Mouse (Mus musculus) liver, postnatal 0 days (tissue): Measurements from ENCODE around the gene Pnliprp2. TPM values are rescaled to one million over a fixed set of nuclear protein-coding genes. Genes with fewer than 3 reads are reported as not detected.

Source experiments
- ATAC-seq: fragments of 200-750 bp; cut with Nextera tagmentation; 2 replicates; pipeline ENCODE4 v1.8.0; 2017; ENCODE audit warnings: mild to moderate bottlenecking, moderate library complexity
- DNase-seq: peaks from one replicate; pipeline ENCODE4 v3.0.0-alpha.2; 2016
- H3K27ac ChIP-seq: fragments of 300-500 bp; sonication (generic); 2 replicates; pipeline ENCODE4 v1.5.1; 2014; ENCODE audit warnings: antibody characterized with exemption, moderate library complexity, mild to moderate bottlenecking, low read depth
- H3K27me3 ChIP-seq: fragments of 300-500 bp; sonication (generic); 2 replicates; pipeline ENCODE4 v1.6.1; 2014; ENCODE audit warnings: low read length, control low read depth, mixed read lengths; ENCODE audit not compliant: insufficient read depth
- H3K36me3 ChIP-seq: fragments of 300-500 bp; sonication (generic); replicated peaks from 2 replicates; pipeline ENCODE4 v1.6.1; 2014; ENCODE audit warnings: mild to moderate bottlenecking, control low read depth, low read length, moderate library complexity, mixed read lengths; ENCODE audit not compliant: insufficient read depth
- H3K4me1 ChIP-seq: fragments of 300-500 bp; sonication (generic); 2 replicates; pipeline ENCODE4 v1.6.1; 2014; ENCODE audit warnings: antibody characterized with exemption, mild to moderate bottlenecking, control low read depth; ENCODE audit not compliant: insufficient read depth
- H3K4me2 ChIP-seq: fragments of 300-500 bp; sonication (generic); 2 replicates; pipeline ENCODE4 v1.6.1; 2014; ENCODE audit warnings: low read depth, mild to moderate bottlenecking, low read length, moderate library complexity, mixed read lengths
- H3K4me3 ChIP-seq: fragments of 300-500 bp; sonication (generic); 2 replicates; pipeline ENCODE4 v1.5.1; 2014; ENCODE audit warnings: low read depth, low read length
- H3K9ac ChIP-seq: fragments of 300-500 bp; sonication (generic); replicated peaks from 2 replicates; pipeline ENCODE4 v1.6.1; 2014; ENCODE audit warnings: mild to moderate bottlenecking, moderate library complexity
- H3K9me3 ChIP-seq: fragments of 300-500 bp; sonication (generic); 2 replicates; pipeline ENCODE4 v1.6.1; 2016; ENCODE audit warnings: mild to moderate bottlenecking, control low read depth, low read length, mixed read lengths
- CTCF ChIP-seq: sonication (generic); IDR thresholded peaks from 2 replicates; pipeline ENCODE4 v1.5.1; 2016; ENCODE audit warnings: antibody characterized with exemption, low read depth
- EP300 ChIP-seq: IDR thresholded peaks from 2 replicates; pipeline ENCODE4 v1.6.1; 2016; ENCODE audit warnings: antibody characterized with exemption, low read depth, mild to moderate bottlenecking
- WGBS: fragments of 180-500 bp; shearing (Covaris S2); extraction: QIAGEN DNeasy Blood & Tissue Kit; methylation state at CpG from one replicate; pipeline ENCODE4 v1.1.7; 2014; ENCODE audit not compliant: insufficient replicate concordance; 5-methylcytosine and 5-hydroxymethylcytosine counted together
- polyA plus RNA-seq: library from polyadenylated mRNA; unstranded; fragments of >200 nt; fragmentation: Nextera tagmentation; extraction: Ambion mirVana; gene quantifications from 2 replicates; pipeline ENCODE4 v1.2.1, GENCODE M21; 2015

The Pnliprp2 gene
- polyA plus RNA-seq, 1 experiment from 2014 or later, result not detected

DNA sequence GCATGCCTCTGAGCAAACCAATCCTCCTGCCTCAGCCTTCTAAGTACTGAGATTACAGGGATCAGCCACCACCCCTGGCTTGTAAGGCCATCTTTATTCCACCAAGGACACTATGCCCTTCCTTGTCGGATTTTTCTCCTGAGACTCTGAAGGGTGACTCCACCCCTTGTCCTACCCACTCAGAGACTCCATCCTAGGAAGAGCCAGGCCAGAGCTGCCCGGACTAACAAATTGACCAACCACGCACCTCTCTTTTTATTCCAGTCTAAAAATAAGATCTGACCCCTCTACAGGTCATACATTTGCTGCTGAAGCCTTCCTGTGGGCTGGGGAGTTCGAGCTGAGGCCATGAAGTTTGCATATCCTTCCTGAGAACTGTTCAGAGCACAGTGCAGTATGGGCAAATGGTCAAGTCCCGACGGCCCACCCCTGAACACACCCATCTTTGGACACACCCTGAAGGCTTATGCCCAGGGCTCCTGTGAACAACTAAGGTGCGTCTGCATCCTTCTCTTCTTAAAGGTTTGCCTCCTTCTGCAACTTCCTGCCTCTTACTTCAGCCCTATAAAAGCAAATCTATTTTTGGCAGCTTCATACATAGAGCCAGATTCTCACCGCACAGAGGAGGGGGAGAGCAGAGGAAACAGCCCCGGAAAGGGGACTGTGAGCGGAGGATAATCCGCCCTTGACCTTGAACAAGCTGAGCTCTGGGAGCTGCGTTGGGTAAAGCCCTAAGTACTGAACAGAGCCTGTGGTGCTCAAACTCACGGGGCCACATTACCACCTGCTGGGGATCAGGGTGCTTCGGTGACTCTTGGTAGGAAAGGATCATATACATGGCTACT, 59.3 kb downstream of the Pnliprp2 start:
- H3K36me3 ChIP-seq, result no peaks in the 10 kb centered on the region
- H3K4me1 ChIP-seq, result no peaks in the 10 kb centered on the region
- H3K27ac ChIP-seq, result no peak overlapping the region
- no peak for DNase-seq
- no peak overlapping the region for H3K4me3 ChIP-seq
- no peaks in the 10 kb centered on the region for H3K27me3 ChIP-seq
- WGBS, result 45% methylated on average over 14 of the region's 14 CpGs
- TF ChIP-seq EP300 (no peak), CTCF (no peak)
- ATAC-seq, result no peak
- H3K9ac ChIP-seq, result no peak overlapping the region
- H3K4me2 ChIP-seq, result no peak overlapping the region
- H3K9me3 ChIP-seq, result no peaks in the 10 kb centered on the region

DNA sequence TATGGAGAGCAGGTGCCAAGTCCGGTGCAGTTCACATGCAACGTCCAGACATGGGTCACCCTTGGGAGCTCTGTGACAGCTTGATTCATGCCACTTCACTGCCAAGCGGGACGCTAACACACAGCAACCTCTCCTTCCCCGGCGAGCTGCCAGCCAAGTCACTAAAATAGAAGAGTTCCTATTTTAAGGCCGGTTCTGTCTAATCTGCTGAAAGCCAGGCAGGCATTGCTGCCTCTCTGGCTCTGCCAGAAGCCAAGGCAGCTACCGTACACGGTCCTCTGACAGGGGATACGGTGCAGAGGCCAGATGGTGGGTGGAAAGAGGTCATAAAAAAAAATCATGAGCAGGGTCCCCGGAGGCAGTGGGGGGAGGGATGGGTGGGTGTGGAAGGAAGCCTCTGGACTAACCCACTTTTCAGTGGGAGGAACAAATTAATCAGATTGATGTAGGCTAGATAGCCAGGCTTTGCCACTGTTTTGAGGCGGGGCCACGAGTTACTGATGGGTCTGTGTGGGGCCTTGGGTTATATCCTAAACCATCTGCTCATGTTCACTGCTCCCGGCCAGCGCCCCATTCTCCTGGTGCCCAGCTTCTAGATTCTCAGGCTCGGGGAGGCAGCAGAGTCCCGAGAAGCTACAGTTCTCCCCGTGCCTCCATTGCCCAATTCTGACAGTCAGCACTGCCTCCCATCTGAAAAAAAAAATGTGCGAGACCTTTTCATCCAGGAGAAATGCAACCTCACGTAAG, 63.1 kb downstream of the Pnliprp2 start:
- Histone ChIP-seq H3K4me3 (no peak overlapping the region), H3K36me3 (no peaks in the 10 kb centered on the region), H3K9me3 (no peaks in the 10 kb centered on the region), H3K4me2 (no peak overlapping the region), H3K9ac (no peak overlapping the region), H3K27me3 (no peaks in the 10 kb centered on the region), H3K27ac (no peak overlapping the region), H3K4me1 (no peaks in the 10 kb centered on the region)
- ATAC-seq, result no peak
- no peak for DNase-seq
- TF ChIP-seq CTCF, result no peak
- 66% methylated on average over 20 of the region's 20 CpGs for WGBS

DNA sequence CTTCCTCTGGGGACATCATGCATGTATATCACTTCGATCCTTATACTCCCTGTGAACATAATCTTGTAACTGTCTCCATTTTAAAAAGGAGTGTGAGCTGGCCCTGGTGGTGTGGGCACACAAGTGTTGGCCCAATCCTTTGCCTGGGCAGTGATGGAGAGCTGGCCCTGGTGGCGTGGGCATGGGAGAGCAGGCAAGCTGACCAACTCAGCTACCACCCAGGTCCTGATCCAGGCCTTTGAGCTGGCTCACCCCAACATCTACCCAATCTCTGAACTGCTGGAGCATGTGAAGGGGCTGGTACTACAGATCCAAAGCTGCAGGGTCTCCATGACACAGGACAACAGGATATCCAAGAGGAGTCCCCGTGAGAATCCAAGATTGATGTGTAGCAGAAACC, 63.8 kb downstream of the Pnliprp2 start:
- Histone ChIP-seq H3K4me1 (no peaks in the 10 kb centered on the region), H3K4me2 (no peak overlapping the region), H3K4me3 (no peak overlapping the region), H3K27me3 (no peaks in the 10 kb centered on the region), H3K9ac (no peak overlapping the region), H3K9me3 (no peaks in the 10 kb centered on the region), H3K36me3 (no peaks in the 10 kb centered on the region), H3K27ac (no peak overlapping the region)
- DNase-seq (no peak), ATAC-seq (no peak)
- 78% methylated on average over 3 of the region's 3 CpGs for WGBS
- TF ChIP-seq CTCF (no peak), EP300 (no peak)

DNA sequence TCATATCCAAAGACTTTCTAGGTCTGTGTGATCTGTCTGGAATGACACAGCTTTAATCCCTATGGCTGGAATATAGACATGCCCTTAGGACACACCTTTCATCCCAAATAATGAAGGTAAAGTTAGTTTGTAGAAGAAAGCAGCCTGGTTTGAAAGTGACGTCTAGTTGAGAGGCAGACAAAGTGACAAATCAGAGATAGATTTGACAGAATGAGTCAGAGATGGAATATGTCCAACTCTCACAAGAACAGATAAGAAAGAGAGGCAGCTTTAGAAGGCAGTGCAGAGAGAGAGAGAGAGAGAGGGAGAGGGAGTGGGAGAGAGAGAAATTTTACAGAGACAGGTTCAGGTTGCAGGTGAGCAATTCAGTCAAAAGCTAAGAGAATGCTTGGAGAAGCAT, 64.8 kb downstream of the Pnliprp2 start:
- Histone ChIP-seq H3K27me3 (no peaks in the 10 kb centered on the region), H3K4me1 (no peaks in the 10 kb centered on the region), H3K4me3 (no peak overlapping the region), H3K9me3 (no peaks in the 10 kb centered on the region), H3K36me3 (no peaks in the 10 kb centered on the region), H3K27ac (no peak overlapping the region), H3K4me2 (no peak overlapping the region), H3K9ac (no peak overlapping the region)
- ATAC-seq (no peak), DNase-seq (no peak)
- WGBS, result 51% methylated on average over 1 of the region's 1 CpGs
- TF ChIP-seq EP300 (no peak), CTCF (no peak)

Other genes with a start within 250 kb of the Pnliprp2 start
- gene Ccdc172, start 247.7 kb upstream of the Pnliprp2 start, polyA plus RNA-seq, result not detected in 2 replicates
- gene Pnlip, start 107.2 kb upstream of the Pnliprp2 start, polyA plus RNA-seq, result not detected in 2 replicates
- gene Pnliprp1, start 30.8 kb upstream of the Pnliprp2 start, polyA plus RNA-seq, result 3.4 and 13.8 TPM in 2 replicates
- gene 1700019N19Rik, start 34.7 kb downstream of the Pnliprp2 start, polyA plus RNA-seq, result not detected in 2 replicates
- gene Eno4, start 183.7 kb downstream of the Pnliprp2 start, polyA plus RNA-seq, result not detected in 2 replicates
- gene Hspa12a, start 183.9 kb downstream of the Pnliprp2 start, polyA plus RNA-seq, result 0.21 and 0.28 TPM in 2 replicates